Mouse (Mus musculus) intestine, postnatal 0 days (tissue): ENCODE data around the gene Accs. TPM values are rescaled to one million over a fixed set of nuclear protein-coding genes. Genes with fewer than 3 reads are reported as not detected.

Source experiments
- ATAC-seq: fragments of 200-750 bp; cut with Nextera tagmentation; 2 replicates; pipeline ENCODE4 v1.8.0; 2017; ENCODE audit warnings: mild to moderate bottlenecking, moderate TSS enrichment, moderate library complexity
- H3K27ac ChIP-seq: fragments of 300-500 bp; sonication (generic); 2 replicates; pipeline ENCODE4 v1.5.1; 2014; ENCODE audit warnings: mild to moderate bottlenecking, low read depth, low read length, moderate library complexity
- H3K27me3 ChIP-seq: fragments of 300-500 bp; sonication (generic); replicated peaks from 2 replicates; pipeline ENCODE4 v1.6.1; 2014; ENCODE audit warnings: low read length, mixed read lengths; ENCODE audit not compliant: control insufficient read depth, insufficient read depth
- H3K36me3 ChIP-seq: fragments of 300-500 bp; sonication (generic); 2 replicates; pipeline ENCODE4 v1.6.1; 2014; ENCODE audit warnings: mild to moderate bottlenecking, moderate library complexity; ENCODE audit not compliant: control insufficient read depth, insufficient read depth
- H3K4me1 ChIP-seq: fragments of 300-500 bp; sonication (generic); replicated peaks from 2 replicates; pipeline ENCODE4 v1.6.1; 2014; ENCODE audit warnings: antibody characterized with exemption, low read length, mixed read lengths; ENCODE audit not compliant: control insufficient read depth, insufficient read depth
- H3K4me2 ChIP-seq: fragments of 300-500 bp; sonication (generic); replicated peaks from 2 replicates; pipeline ENCODE4 v1.6.1; 2014; ENCODE audit warnings: low read depth, mild to moderate bottlenecking, moderate library complexity
- H3K4me3 ChIP-seq: fragments of 300-500 bp; sonication (generic); 2 replicates; pipeline ENCODE4 v1.5.1; 2014; ENCODE audit warnings: low read depth, low read length
- H3K9ac ChIP-seq: fragments of 300-500 bp; sonication (generic); 2 replicates; pipeline ENCODE4 v1.6.1; 2014; ENCODE audit warnings: mild to moderate bottlenecking, low read depth, low read length
- H3K9me3 ChIP-seq: fragments of 300-500 bp; sonication (generic); 2 replicates; pipeline ENCODE4 v1.6.1; 2016; ENCODE audit warnings: mixed run types; ENCODE audit not compliant: control insufficient read depth
- CTCF ChIP-seq: sonication (generic); IDR thresholded peaks from 2 replicates; pipeline ENCODE4 v1.5.1; 2016; ENCODE audit warnings: low read depth, mild to moderate bottlenecking, control low read depth, antibody characterized with exemption, moderate library complexity
- WGBS: fragments of 180-500 bp; shearing (Covaris S2); extraction: QIAGEN DNeasy Blood & Tissue Kit; methylation state at CpG from one replicate; pipeline ENCODE4 v1.1.7; 2014; 5-methylcytosine and 5-hydroxymethylcytosine counted together
- polyA plus RNA-seq: library from polyadenylated mRNA; unstranded; fragments of >200 nt; fragmentation: Nextera tagmentation; extraction: Ambion mirVana; gene quantifications from 2 replicates; pipeline ENCODE4 v1.2.1, GENCODE M21; 2015

Accs gene
- polyA plus RNA-seq, 1 experiment from 2014 or later = 7.6 TPM

DNA sequence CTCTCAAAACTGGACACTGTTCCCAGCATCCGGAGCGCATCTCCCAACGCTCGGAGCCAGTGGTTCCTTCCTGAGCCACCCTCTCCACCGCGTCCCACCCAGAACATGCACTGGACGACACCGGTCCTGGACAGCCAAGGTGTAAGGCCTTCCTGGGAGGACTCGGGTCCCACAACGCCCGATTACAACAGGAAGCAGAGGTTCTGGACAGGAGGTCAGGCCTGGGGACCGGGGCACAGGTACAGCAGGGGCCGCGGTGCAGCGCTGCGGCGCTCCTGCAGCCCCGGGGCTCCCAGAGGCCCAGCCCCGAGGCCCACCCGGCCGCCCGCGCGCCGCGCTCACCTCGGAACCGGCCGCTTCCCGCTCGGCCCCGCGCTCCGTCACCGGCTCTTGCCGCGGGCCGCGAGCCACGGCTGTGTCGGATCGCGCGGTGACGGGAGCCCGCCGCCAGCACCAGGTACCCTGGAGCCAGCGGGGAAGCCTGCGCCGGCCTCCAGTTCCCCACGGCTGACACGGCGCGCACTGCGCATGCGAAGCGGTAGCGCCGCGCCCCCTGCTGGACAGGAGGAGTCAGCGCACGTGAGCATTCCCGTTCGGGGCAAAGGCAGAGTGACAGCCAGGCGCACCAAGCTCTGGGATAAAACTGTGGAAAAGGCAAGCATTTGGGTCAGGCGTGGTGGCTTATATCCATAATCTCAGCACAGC lies 27.5 kb downstream of the Accs start, which contains the start of gene Ext2:
Ext2 (minus strand) TSS at position 524 of the 705 bp plus-strand sequence.
- Histone ChIP-seq H3K4me3 (peak within 1 kb of the TSS; percentile 96), H3K4me1 (0 out of 2 replicates have a peak, but pooled peaks cover 5% of the 10 kb centered on the region), H3K36me3 (peaks cover 3% of the 10 kb centered on the region; the same call in 1 of the 2 replicates), H3K9ac (peak within 1 kb of the TSS; percentile 92), H3K9me3 (no peaks in the 10 kb centered on the region), H3K27ac (peak within 1 kb of the TSS; percentile 35; the same call in 1 of the 2 replicates), H3K4me2 (peak within 1 kb of the TSS; percentile 87), H3K27me3 (no peaks in the 10 kb centered on the region)
- under 1% methylated on average over 65 of the region's 66 CpGs for WGBS
- TF ChIP-seq CTCF = peak; percentile 99
- ATAC-seq = peak; percentile 82

DNA sequence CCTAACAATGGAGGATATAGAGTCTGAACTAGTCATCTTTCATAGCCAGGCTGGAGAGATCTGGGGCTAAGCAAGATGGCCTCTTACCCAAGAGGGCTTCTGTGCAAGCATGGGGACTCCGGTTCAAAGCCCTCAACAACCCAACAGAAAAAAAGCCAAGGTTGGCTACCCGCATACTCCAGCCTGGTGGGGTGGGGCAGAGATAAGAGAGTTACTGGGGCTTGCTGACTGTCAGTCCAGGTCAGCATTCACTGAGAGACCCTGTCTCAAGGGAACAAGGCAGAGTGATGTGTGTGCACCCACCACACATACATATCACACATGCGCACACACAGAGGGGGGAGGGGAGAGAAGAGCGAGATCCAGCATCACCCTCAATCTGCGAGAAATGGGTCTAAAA lies 32.0 kb downstream of the Accs start:
- TF ChIP-seq CTCF = no peak
- no peak overlapping the region for H3K27ac ChIP-seq
- no peak overlapping the region for H3K9ac ChIP-seq
- H3K36me3 ChIP-seq = peaks cover 11% of the 10 kb centered on the region
- no peak for ATAC-seq
- H3K27me3 ChIP-seq = no peaks in the 10 kb centered on the region
- no peak overlapping the region for H3K4me3 ChIP-seq
- 90% methylated on average over 5 of the region's 5 CpGs for WGBS
- 0 out of 2 replicates have a peak, but pooled peaks cover 5% of the 10 kb centered on the region for H3K4me1 ChIP-seq
- no peaks in the 10 kb centered on the region for H3K9me3 ChIP-seq
- no peak overlapping the region for H3K4me2 ChIP-seq

DNA sequence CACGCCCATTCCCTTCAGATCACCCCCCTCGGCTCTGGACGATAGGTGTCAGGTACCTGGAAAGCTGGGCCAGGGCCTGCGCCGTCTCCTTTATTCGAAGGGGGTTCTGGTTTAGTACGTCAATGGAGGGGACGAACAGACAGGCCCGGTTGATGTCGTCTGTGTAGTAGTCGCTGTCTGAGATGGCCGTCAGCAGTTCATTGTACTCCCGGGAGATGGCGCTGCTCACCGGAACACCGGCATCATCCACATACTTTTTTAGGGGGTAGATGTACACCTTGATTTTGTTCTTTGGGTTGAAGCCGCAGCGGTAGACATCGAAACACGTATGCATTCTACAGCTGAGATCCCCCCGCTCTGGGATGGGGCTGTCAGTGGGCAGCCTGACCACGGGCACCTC lies 36.4 kb downstream of the Accs start:
- no peak for ATAC-seq
- Histone ChIP-seq H3K4me3 (no peak overlapping the region), H3K4me1 (no peaks in the 10 kb centered on the region), H3K27me3 (no peaks in the 10 kb centered on the region), H3K27ac (no peak overlapping the region), H3K9ac (no peak overlapping the region), H3K4me2 (no peak overlapping the region), H3K9me3 (no peaks in the 10 kb centered on the region), H3K36me3 (peaks cover 34% of the 10 kb centered on the region)
- 93% methylated on average over 22 of the region's 22 CpGs for WGBS
- TF ChIP-seq CTCF = no peak

DNA sequence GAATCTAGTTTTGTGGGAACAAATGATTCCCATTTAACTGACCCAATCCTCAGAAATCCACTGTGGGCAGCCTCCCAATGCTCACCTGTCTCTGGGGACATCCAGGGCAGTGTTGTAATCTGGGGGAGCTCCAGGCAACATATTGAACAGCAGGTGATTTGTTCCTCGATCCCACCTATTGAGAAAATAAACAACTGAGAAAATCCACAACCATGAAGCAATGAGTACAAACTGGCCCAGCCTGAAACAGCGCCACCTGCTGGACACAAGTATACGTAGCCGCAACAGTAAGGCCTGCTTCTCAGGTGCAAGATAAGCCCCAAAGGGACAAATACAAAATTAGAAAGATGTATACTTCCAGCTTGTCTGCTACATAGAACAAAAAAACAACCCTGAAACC lies 37.9 kb downstream of the Accs start:
- TF ChIP-seq CTCF = peak; percentile 91
- Histone ChIP-seq H3K9ac (no peak overlapping the region), H3K9me3 (no peaks in the 10 kb centered on the region), H3K27me3 (no peaks in the 10 kb centered on the region), H3K36me3 (peaks cover 44% of the 10 kb centered on the region), H3K27ac (no peak overlapping the region), H3K4me3 (no peak overlapping the region), H3K4me1 (no peaks in the 10 kb centered on the region), H3K4me2 (no peak overlapping the region)
- 42% methylated on average over 4 of the region's 4 CpGs for WGBS
- ATAC-seq = no peak

DNA sequence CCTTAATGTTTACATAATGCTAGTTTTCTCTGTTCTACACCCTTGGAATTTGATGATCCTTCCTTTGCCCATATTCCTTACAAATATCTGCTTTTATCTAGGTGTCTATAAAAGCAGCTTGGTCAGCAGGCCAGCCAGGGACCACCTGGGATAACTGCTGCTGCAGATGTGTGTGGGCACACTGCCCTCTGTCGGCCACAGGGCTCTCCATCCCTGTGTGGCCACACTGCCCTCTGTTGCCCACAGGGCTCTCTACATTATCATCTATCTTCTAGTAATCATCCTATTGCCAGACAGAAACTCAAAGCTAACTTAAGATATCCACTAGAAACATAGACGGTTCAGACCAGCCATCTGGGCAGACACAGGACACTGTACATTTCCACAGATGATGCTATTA lies 39.8 kb downstream of the Accs start:
- Histone ChIP-seq H3K4me3 (no peak overlapping the region), H3K27ac (no peak overlapping the region), H3K9ac (no peak overlapping the region), H3K9me3 (no peaks in the 10 kb centered on the region), H3K36me3 (peaks cover 63% of the 10 kb centered on the region), H3K4me1 (no peaks in the 10 kb centered on the region), H3K4me2 (no peak overlapping the region), H3K27me3 (no peaks in the 10 kb centered on the region)
- WGBS = 11% methylated on average over 2 of the region's 2 CpGs
- peak; percentile 91 for TF ChIP-seq CTCF
- ATAC-seq = no peak

DNA sequence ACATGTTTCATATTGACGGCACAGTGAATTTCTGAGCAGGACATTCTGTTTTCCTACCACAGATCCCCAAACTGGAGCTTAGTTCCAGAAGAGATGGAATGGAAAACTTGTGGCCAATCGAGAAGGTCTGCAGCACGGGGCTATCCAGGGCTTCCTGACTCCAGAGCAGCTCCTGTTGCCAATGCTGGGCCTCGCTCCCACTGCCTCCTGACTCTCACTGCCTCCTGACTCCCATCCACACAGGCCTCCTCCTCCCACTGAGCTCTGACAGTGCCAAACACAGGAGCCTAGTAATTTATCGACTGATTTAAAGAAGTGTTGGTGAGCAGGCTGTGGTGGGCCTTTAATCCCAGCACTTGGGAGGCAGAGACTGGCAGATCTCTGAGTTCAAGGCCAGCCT lies 41.7 kb downstream of the Accs start:
- 87% methylated on average over 5 of the region's 5 CpGs for WGBS
- Histone ChIP-seq H3K27me3 (no peaks in the 10 kb centered on the region), H3K9ac (no peak overlapping the region), H3K4me1 (no peaks in the 10 kb centered on the region), H3K9me3 (no peaks in the 10 kb centered on the region), H3K4me3 (no peak overlapping the region), H3K36me3 (peaks cover 71% of the 10 kb centered on the region), H3K4me2 (no peak overlapping the region), H3K27ac (no peak overlapping the region)
- ATAC-seq = no peak
- no peak for TF ChIP-seq CTCF
